Mouse (Mus musculus) cortical plate, adult 2 months (tissue): ENCODE measurements around the gene Gm37240.

Experiments used
- CTCF ChIP-seq: fragments of 200-500 bp; IDR thresholded peaks from 2 replicates; pipeline ENCODE4 v1.5.1; 2011; ENCODE audit warnings: mild to moderate bottlenecking, control low read depth, low read length; ENCODE audit not compliant: insufficient read depth; ENCODE audit errors: extremely low read depth
- POLR2A ChIP-seq: fragments of 200-500 bp; IDR thresholded peaks from 2 replicates; pipeline ENCODE4 v1.6.1; 2011; ENCODE audit warnings: mild to moderate bottlenecking, low read length, control low read depth; ENCODE audit not compliant: insufficient read depth; ENCODE audit errors: extremely low read depth

DNA sequence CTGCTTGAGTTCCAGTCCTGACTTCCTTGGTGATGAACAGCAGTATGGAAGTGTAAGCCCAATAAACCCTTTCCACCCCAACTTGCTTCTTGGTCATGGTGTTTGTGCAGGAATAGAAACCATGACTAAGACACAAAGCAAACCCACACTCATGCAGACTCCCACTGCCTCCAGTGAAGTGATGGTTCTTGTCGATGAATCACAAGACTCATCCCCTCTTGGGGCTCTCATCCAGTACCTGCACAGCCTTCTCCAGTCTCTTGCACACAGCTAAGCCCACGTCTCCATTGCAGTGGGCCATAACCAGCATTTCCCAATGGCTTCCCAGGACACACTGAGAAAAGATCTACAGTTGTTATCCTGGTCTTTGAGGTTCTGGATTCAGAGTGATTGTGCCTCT, 599.7 kb downstream of the Gm37240 start:
- TF ChIP-seq CTCF (no peak), POLR2A (no peak)
